Mouse (Mus musculus) megakaryocyte, adult 5-6 weeks (primary cell): ENCODE measurements around the gene Clic5. TPM values are rescaled to one million over a fixed set of nuclear protein-coding genes. Genes with fewer than 3 reads are reported as not detected.
A peak's percentile ranks its signal among the peaks of the same experiment; 100 is the strongest.

Source experiments
- ATAC-seq: 2 replicates; pipeline ENCODE4 v1.8.0; 2016; ENCODE audit warnings: mild to moderate bottlenecking, inconsistent platforms; ENCODE audit not compliant: poor library complexity, severe bottlenecking
- total RNA-seq, 2 experiments: library from RNA; stranded (forward) in 1 of 2; stranded (reverse) in 1 of 2; fragments of 153-499, 151-499 nt in 1 of 2; fragments of 221-1000, 200-1000 nt in 1 of 2; gene quantifications; 2 replicates each; pipeline versions ENCODE4 v1.2.3 to v1.2.4; 2015 to 2017

Clic5 gene
- total RNA-seq, 2 experiments from 2014 or later = 0.09 to 0.15 TPM

DNA sequence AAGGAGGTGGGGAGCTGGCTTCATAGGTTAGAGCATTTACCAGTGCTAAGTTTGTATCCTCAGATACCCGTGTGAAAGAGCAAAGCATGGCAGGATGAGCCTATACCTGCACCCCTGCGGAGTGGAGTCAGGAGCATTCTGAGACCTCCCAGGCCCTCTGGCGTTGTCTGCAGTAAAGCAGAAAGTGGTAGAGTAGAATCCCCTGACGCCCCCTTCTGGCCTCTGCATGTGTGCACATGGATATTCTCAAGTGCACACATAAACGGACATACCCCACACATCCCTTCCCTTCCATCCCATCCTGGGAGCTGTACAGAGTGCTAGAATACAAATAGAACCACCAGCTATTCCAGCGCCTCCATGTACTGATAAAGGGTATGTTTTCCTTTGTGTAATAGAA, 70.9 kb downstream of the Clic5 start:
- ATAC-seq = no peak

- ATAC-seq = peak; percentile 92
These were observed 73.3 kb downstream of the Clic5 start for GRCm38 (mm10) chr17:44261594-44262202.

- peak; percentile 52 for ATAC-seq
These were observed 81.7 kb downstream of the Clic5 start for GRCm38 (mm10) chr17:44270043-44270442.

GRCm38 (mm10) chr17:44271426-44271825, 83.0 kb downstream of the Clic5 start:
- ATAC-seq = no peak

DNA sequence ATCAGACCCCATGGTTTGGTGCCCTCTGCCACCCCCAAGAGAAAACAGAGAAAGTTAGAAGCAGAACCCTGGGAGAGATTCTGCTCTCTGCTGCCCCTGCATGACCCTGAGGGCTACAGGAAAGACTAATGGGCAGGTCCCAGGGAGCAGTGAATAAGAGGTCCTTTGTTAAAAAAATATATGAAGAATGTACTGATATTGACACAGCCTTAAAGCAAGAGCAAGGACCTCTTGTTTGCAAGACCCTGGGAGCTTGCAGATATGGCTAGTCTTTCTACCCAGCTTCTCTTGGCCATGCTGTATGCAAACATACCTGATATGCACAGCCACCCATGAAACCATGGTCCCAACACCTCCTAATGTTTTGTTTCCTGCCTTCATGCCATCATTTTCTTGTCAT, 86.4 kb downstream of the Clic5 start:
- no peak for ATAC-seq

DNA sequence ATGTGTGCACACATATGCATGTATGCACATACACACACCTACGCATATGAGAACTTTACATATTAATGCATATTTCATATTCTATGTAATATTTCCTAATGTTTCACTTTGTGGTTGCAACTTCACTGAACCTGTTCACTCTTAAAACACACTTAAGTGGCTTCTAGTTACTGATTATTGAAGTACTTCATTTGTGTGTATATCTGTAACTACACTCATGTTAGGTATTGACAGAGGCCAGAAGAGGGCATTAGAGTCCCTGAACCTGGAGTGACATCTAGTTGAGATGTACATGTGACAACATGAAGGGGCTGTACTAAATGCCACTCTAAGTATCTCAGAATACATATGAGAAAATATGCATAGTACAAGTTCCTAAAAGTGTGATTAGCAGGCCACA, 99.9 kb downstream of the Clic5 start:
- no peak for ATAC-seq

DNA sequence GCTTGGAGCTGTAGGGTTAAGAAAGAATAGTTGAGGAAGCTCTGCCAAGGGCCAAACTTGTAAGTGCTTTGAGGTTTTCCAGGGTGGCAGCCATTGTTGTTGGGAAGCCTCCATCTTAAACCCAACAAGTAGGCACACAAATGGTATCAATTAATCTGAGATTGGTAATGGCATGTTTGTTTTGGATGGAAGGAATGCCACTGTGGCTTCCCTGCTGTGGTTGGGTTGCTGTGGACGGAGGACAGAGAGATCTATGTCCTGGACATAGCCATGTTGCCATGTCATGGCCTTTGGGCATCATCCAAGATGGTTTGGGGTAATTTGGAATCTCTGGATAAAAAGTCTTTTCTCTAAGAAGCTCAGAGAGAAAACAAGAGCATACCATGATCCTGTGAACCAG, 108.8 kb downstream of the Clic5 start:
- ATAC-seq = no peak

DNA sequence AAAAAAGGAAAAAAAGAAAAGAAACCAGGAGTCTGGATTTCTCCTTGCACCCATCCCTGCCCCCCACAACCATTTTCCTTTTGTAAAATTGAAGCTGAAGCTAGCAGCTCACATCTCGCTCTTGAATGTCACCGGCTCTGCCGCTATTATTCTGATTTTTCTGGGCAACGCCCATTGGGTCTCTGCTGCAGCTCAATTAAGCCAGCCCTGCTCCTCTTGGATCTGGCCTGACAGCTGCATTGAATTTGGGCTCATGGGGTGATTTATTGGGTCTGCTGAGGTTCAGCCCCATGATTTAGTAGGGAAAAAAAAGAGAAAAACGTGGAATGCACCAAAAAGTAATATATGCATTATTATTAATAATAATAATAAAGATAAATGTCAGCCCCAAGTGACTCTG, 111.9 kb downstream of the Clic5 start:
- ATAC-seq = no peak

- no peak for ATAC-seq
These were observed 112.3 kb downstream of the Clic5 start for GRCm38 (mm10) chr17:44300723-44301122.

DNA sequence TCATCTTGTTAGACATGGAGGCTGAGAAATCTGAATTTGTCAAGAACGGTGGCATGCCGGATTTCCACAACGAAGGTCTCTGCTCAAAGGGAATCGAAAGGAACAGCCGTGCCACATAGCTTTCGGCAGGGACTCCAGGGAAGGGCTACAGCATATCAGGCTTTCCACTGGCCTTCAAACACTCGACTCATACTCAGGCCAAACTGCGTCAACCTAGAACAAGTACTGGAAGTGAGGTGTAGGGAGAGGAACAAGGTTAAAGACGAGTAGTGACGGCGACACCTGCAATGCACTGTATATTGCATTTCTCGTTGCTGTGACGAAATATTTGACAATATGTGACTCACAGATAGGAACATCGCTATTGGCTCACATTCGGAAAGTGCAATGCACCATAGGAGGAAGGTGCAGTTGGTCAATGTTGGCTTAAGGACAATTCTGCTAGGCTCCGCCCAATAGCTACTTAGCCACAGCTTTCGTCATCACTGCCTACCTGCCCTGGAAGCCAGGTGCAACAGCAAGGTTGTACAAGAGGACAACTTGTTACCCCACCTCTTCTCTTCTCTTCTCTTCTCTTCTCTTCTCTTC, 112.9 kb downstream of the Clic5 start:
- peak; percentile 68 for ATAC-seq

- no peak for ATAC-seq
These were observed 115.7 kb downstream of the Clic5 start for GRCm38 (mm10) chr17:44304076-44304475.

DNA sequence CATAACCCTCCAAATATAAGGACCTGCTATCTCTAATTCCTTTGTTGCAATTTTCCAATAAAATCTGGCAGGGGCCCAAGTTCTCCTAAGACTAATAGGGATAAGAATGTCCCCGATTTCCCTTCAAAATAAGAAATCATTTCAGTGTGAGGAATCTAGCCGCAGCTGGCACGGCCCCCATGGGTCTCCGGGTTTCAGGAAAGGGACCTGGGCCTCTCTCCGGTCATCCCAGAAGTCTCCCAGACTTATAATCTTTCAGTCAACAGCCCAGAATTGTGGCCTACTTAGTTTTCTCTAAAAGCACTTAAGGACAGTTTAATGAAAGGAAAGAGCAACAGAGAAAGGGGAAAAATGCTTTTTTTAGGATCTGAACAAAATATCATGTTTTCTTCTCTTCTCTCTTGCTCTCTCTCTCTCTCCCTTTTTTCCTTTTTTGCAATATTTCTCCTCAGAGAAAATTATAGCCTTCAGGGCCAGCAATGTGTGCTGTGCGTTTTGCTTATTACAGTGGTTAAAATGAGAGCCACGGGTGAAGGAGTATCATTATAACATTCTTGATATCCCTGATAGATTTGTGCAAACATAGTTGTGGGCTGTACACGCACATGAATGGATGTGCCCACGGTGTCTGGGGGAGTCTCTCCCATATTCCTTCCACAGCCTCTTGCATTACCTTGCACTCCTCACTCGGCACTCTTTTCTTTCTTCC, 121.7 kb downstream of the Clic5 start:
- no peak for ATAC-seq

DNA sequence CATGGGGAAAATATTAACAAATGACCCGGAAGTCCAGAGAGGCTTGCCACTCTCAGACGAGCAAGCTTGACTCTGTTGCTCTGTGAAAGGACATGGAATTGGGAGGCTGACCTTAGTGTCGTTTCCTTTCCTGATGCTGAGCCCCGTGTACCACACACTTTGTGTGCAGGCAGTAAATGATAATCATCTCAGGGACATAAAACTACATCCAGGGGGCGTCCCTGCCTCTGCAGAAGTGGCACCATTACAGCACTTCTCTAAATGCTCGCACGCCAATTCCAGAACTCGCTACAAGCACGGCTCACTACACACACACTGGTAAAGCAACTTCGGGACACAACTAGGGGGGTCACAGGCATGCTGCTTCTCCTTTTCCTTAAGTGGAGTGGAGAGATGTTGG, 136.9 kb downstream of the Clic5 start:
- no peak for ATAC-seq

GRCm38 (mm10) chr17:44327279-44328146, 139.1 kb downstream of the Clic5 start:
- ATAC-seq = no peak

DNA sequence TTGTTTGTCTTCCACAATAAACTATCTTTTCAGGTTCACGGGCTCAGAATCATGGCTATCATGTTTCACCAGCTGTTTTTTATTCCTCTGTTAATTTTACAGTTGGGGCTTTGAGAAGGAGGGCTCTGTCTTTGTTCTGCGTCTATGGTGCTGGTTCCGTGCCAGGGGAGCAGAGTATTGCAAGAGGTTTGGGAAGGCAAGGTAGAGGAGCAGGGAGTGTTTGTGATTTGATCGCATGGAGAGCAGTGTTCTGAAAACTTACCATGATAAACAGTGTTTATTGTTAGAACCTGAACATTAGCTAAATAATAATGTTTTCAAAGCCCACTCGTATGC, 139.7 kb downstream of the Clic5 start:
- ATAC-seq = no peak

Other genes with a start within 250 kb of the Clic5 start
- 1.2 and 1.4 TPM in 2 replicates for gene Enpp5, start 109.8 kb upstream of the Clic5 start, total RNA-seq (2015)
- 2.2 and 4.5 TPM in 2 replicates for gene Enpp5, start 109.8 kb upstream of the Clic5 start, total RNA-seq (2017)
- gene Enpp4, start 82.8 kb upstream of the Clic5 start, total RNA-seq (2015) = 2.1 and 4.2 TPM in 2 replicates
- 2.5 and 3.0 TPM in 2 replicates for gene Enpp4, start 82.8 kb upstream of the Clic5 start, total RNA-seq (2017)